Mouse (Mus musculus): ENCODE results near the gene Gabpb2. TPM values are rescaled to one million over a fixed set of nuclear protein-coding genes. Genes with fewer than 3 reads are reported as not detected.
A peak's percentile ranks its signal among the peaks of the same experiment; 100 is the strongest.

Gene Gabpb2
- polyA plus RNA-seq, 2 experiments: 5.1 to 14.3 TPM

- Histone ChIP-seq H3K4me3 (ENCODE audit: insufficient read depth in 1 of 2, low read depth in 2 of 2, low read length in 2 of 2) (peak overlapping the region in 1 of 2 experiments; percentile 59; a peak in 1 of 4 replicates), H3K9ac (replicated peaks) (no peak overlapping the region)
Observed at GRCm38 (mm10) chr3:95161618-95162344, 55.9 kb downstream of the Gabpb2 start.

GRCm38 (mm10) chr3:95161041-95161551 is 56.6 kb downstream of the Gabpb2 start:
- Histone ChIP-seq H3K4me2 (ENCODE audit: low read depth) (peak overlapping the region; percentile 89), H3K4me1 (replicated peaks; ENCODE audit: control insufficient read depth in 2 of 2, insufficient read depth in 2 of 2, low read length in 1 of 2) (peaks cover 2 to 4% of the 10 kb centered on the region in 2 experiments; a peak in 2 of 4 replicates), H3K4me3 (ENCODE audit: insufficient read depth in 1 of 2, low read depth in 2 of 2, low read length in 2 of 2) (peak overlapping the region; percentile 59 to 70), H3K9me3 (ENCODE audit: control insufficient read depth, low read length) (no peaks in the 10 kb centered on the region), H3K36me3 (replicated peaks; ENCODE audit: control insufficient read depth, insufficient read depth, low read depth) (no peaks in the 10 kb centered on the region), H3K27ac (no peak overlapping the region), H3K9ac (replicated peaks) (no peak overlapping the region; the same call in 1 of the 2 replicates), H3K27me3 (ENCODE audit: control insufficient read depth, insufficient read depth, low read length) (peaks cover 33% of the 10 kb centered on the region)
- 3% methylated on average over 30 of the region's 30 CpGs for WGBS (ENCODE audit: insufficient replicate concordance)
- no peak for ATAC-seq (ENCODE audit: insufficient read depth)
- TF ChIP-seq CTCF (IDR thresholded peaks at IDR 0.05; ENCODE audit: low read depth): no peak
- no peak for TF ChIP-seq EP300 (IDR thresholded peaks at IDR 0.05; ENCODE audit: low read depth)
- no peak for DNase-seq (ENCODE audit: low read depth in 3 of 3, low spot score in 3 of 3)

More at GRCm38 (mm10) chr3:95161618-95162344, 55.9 kb downstream of the Gabpb2 start:
- H3K27ac ChIP-seq: no peak overlapping the region
- WGBS (ENCODE audit: insufficient replicate concordance): 15% methylated on average over 9 of the region's 9 CpGs
- peak overlapping the region; percentile 89; the same call in 1 of the 2 replicates for H3K4me2 ChIP-seq (ENCODE audit: low read depth)
- peaks cover 33% of the 10 kb centered on the region for H3K27me3 ChIP-seq (ENCODE audit: control insufficient read depth, insufficient read depth, low read length)
- no peak for TF ChIP-seq CTCF (IDR thresholded peaks at IDR 0.05; ENCODE audit: low read depth)
- no peak for TF ChIP-seq EP300 (IDR thresholded peaks at IDR 0.05; ENCODE audit: low read depth)
- no peak for DNase-seq (ENCODE audit: low read depth in 3 of 3, low spot score in 3 of 3)
- no peak for ATAC-seq (ENCODE audit: insufficient read depth)
- peaks cover 2 to 4% of the 10 kb centered on the region in 2 experiments; a peak in 2 of 4 replicates for H3K4me1 ChIP-seq (replicated peaks; ENCODE audit: control insufficient read depth in 2 of 2, insufficient read depth in 2 of 2, low read length in 1 of 2)
- H3K9me3 ChIP-seq (ENCODE audit: control insufficient read depth, low read length): no peaks in the 10 kb centered on the region
- no peaks in the 10 kb centered on the region for H3K36me3 ChIP-seq (replicated peaks; ENCODE audit: control insufficient read depth, insufficient read depth, low read depth)

- peak within 1 kb of the TSS; percentile 59 to 70 for H3K4me3 ChIP-seq (ENCODE audit: insufficient read depth in 1 of 2, low read depth in 2 of 2, low read length in 2 of 2)
- no peaks in the 10 kb centered on the region for H3K9me3 ChIP-seq (ENCODE audit: control insufficient read depth, low read length)
- no peaks in the 10 kb centered on the region for H3K36me3 ChIP-seq (replicated peaks; ENCODE audit: control insufficient read depth, insufficient read depth, low read depth)
- no peak within 1 kb of the TSS for H3K27ac ChIP-seq
- H3K4me2 ChIP-seq (ENCODE audit: low read depth): peak within 1 kb of the TSS; percentile 89
- ATAC-seq (ENCODE audit: insufficient read depth) (peak; percentile 92), DNase-seq (ENCODE audit: low read depth in 3 of 3, low spot score in 3 of 3) (peak; percentile 75 to 80 (median 77))
- under 1% methylated on average over 64 of the region's 66 CpGs for WGBS (ENCODE audit: insufficient replicate concordance)
- H3K9ac ChIP-seq (replicated peaks): peak within 1 kb of the TSS; percentile 54
- H3K27me3 ChIP-seq (ENCODE audit: control insufficient read depth, insufficient read depth, low read length): peaks cover 33% of the 10 kb centered on the region
- H3K4me1 ChIP-seq (replicated peaks; ENCODE audit: control insufficient read depth in 2 of 2, insufficient read depth in 2 of 2, low read length in 1 of 2): peaks cover 2 to 4% of the 10 kb centered on the region in 2 experiments; a peak in 2 of 4 replicates
- TF ChIP-seq CTCF (IDR thresholded peaks at IDR 0.05; ENCODE audit: low read depth) (0 out of 2 replicates have a peak, but pooled peaks have one; percentile 11), EP300 (IDR thresholded peaks at IDR 0.05; ENCODE audit: low read depth) (no peak)
Observed at GRCm38 (mm10) chr3:95159987-95160963, 57.4 kb downstream of the Gabpb2 start, which contains the start of gene Sema6c. Gene Sema6c (plus strand): TSS chr3:95160457.

GRCm38 (mm10) chr3:95159511-95159986 is 58.2 kb downstream of the Gabpb2 start:
- Histone ChIP-seq H3K4me3 (ENCODE audit: insufficient read depth in 1 of 2, low read depth in 2 of 2, low read length in 2 of 2) (peak overlapping the region; percentile 59 to 70), H3K4me1 (replicated peaks; ENCODE audit: control insufficient read depth in 2 of 2, insufficient read depth in 2 of 2, low read length in 1 of 2) (peaks cover 0 to 4% of the 10 kb centered on the region in 2 experiments; a peak in 1 of 4 replicates), H3K27me3 (ENCODE audit: control insufficient read depth, insufficient read depth, low read length) (peaks cover 33% of the 10 kb centered on the region), H3K36me3 (replicated peaks; ENCODE audit: control insufficient read depth, insufficient read depth, low read depth) (no peaks in the 10 kb centered on the region), H3K27ac (no peak overlapping the region), H3K4me2 (ENCODE audit: low read depth) (peak overlapping the region; percentile 89), H3K9me3 (ENCODE audit: control insufficient read depth, low read length) (no peaks in the 10 kb centered on the region), H3K9ac (replicated peaks) (peak overlapping the region; percentile 15)
- no peak for TF ChIP-seq EP300 (IDR thresholded peaks at IDR 0.05; ENCODE audit: low read depth)
- TF ChIP-seq CTCF (IDR thresholded peaks at IDR 0.05; ENCODE audit: low read depth): no peak
- no peak for DNase-seq (ENCODE audit: low read depth in 3 of 3, low spot score in 3 of 3)
- WGBS (ENCODE audit: insufficient replicate concordance): 11% methylated on average over 8 of the region's 8 CpGs
- ATAC-seq (ENCODE audit: insufficient read depth): no peak

Measured in liver, embryonic 14.5 days (tissue).